Mouse (Mus musculus): ENCODE measurements around the gene Alg5. TPM values are rescaled to one million over a fixed set of nuclear protein-coding genes. Genes with fewer than 3 reads are reported as not detected.

Gene Alg5
- polyA plus RNA-seq, 1 experiment = 41.5 TPM

DNA sequence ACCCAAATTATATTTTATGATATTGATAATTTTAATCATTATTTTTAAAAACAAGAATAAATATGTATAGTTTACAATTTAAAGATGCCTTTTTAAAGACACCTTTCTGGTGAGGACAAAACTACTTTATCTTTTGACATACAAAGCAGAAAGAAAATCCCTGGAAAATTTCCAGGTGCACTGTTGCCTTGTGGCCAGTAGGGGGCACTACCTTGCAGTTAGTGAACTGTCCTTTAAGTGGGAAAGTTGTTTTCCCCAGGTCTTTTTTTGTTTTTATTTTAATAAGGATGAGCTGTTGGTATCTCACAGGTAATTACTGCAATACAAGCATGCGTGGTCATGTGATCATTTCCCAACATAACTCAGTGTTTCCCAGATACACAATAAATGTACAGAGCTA is 60.5 kb downstream of the Alg5 start:
- Histone ChIP-seq H3K4me2 (ENCODE audit: low read depth) (no peak overlapping the region), H3K4me3 (no peak overlapping the region), H3K27me3 (ENCODE audit: control insufficient read depth, insufficient read depth, insufficient read length) (no peaks in the 10 kb centered on the region), H3ac (ENCODE audit: control insufficient read depth, insufficient read length) (no peak overlapping the region), H3K79me2 (ENCODE audit: control insufficient read depth, insufficient read depth) (no peaks in the 10 kb centered on the region), H3K36me3 (ENCODE audit: control insufficient read depth, insufficient read depth) (no peaks in the 10 kb centered on the region)
- TF ChIP-seq TCF3 (IDR thresholded peaks at IDR 0.05; ENCODE audit: insufficient read length, low read depth) (no peak), MYOD1 (IDR thresholded peaks at IDR 0.05; ENCODE audit: control insufficient read depth in 1 of 3, insufficient read length in 2 of 3, low read depth in 2 of 3) (no peak), USF1 (IDR thresholded peaks at IDR 0.05; ENCODE audit: low read depth) (no peak), CEBPB (IDR thresholded peaks at IDR 0.05; ENCODE audit: insufficient read depth, poor library complexity, severe bottlenecking) (no peak), POLR2AphosphoS2 (IDR thresholded peaks at IDR 0.05; ENCODE audit: insufficient read length, low read depth) (no peak), SRF (IDR thresholded peaks at IDR 0.05; ENCODE audit: control insufficient read depth, insufficient read length, low read depth) (no peak), MAX (IDR thresholded peaks at IDR 0.05; ENCODE audit: low read depth) (no peak), MYOG (IDR thresholded peaks at IDR 0.05; ENCODE audit: control insufficient read depth in 1 of 3, insufficient read depth in 1 of 3, insufficient read length in 2 of 3, low read depth in 2 of 3) (no peak), REST (IDR thresholded peaks at IDR 0.05; ENCODE audit: insufficient read depth, insufficient read length) (no peak), POLR2A (IDR thresholded peaks at IDR 0.05; ENCODE audit: insufficient read length, low read depth) (no peak), TCF12 (IDR thresholded peaks at IDR 0.05; ENCODE audit: insufficient read depth, poor library complexity, severe bottlenecking) (no peak), E2F4 (IDR thresholded peaks at IDR 0.05; ENCODE audit: insufficient read depth) (no peak)

GRCm38 (mm10) chr3:54797211-54797610 is 61.9 kb downstream of the Alg5 start:
- no peak overlapping the region for H3K4me2 ChIP-seq (ENCODE audit: low read depth)
- H3K27me3 ChIP-seq (ENCODE audit: control insufficient read depth, insufficient read depth, insufficient read length) = no peaks in the 10 kb centered on the region
- H3K79me2 ChIP-seq (ENCODE audit: control insufficient read depth, insufficient read depth) = no peaks in the 10 kb centered on the region
- H3K36me3 ChIP-seq (ENCODE audit: control insufficient read depth, insufficient read depth) = no peaks in the 10 kb centered on the region
- TF ChIP-seq REST (IDR thresholded peaks at IDR 0.05; ENCODE audit: insufficient read depth, insufficient read length) = no peak
- no peak for TF ChIP-seq MYOD1 (IDR thresholded peaks at IDR 0.05; ENCODE audit: control insufficient read depth in 1 of 3, insufficient read length in 2 of 3, low read depth in 2 of 3)
- TF ChIP-seq E2F4 (IDR thresholded peaks at IDR 0.05; ENCODE audit: insufficient read depth) = no peak
- no peak for TF ChIP-seq MAX (IDR thresholded peaks at IDR 0.05; ENCODE audit: low read depth)
- no peak for TF ChIP-seq TCF3 (IDR thresholded peaks at IDR 0.05; ENCODE audit: insufficient read length, low read depth)
- TF ChIP-seq MYOG (IDR thresholded peaks at IDR 0.05; ENCODE audit: control insufficient read depth in 1 of 3, insufficient read depth in 1 of 3, insufficient read length in 2 of 3, low read depth in 2 of 3) = no peak
- TF ChIP-seq SRF (IDR thresholded peaks at IDR 0.05; ENCODE audit: control insufficient read depth, insufficient read length, low read depth) = no peak
- TF ChIP-seq TCF12 (IDR thresholded peaks at IDR 0.05; ENCODE audit: insufficient read depth, poor library complexity, severe bottlenecking) = no peak
- TF ChIP-seq POLR2A (IDR thresholded peaks at IDR 0.05; ENCODE audit: insufficient read length, low read depth) = no peak
- no peak for TF ChIP-seq USF1 (IDR thresholded peaks at IDR 0.05; ENCODE audit: low read depth)
- no peak for TF ChIP-seq POLR2AphosphoS2 (IDR thresholded peaks at IDR 0.05; ENCODE audit: insufficient read length, low read depth)
- no peak for TF ChIP-seq CEBPB (IDR thresholded peaks at IDR 0.05; ENCODE audit: insufficient read depth, poor library complexity, severe bottlenecking)
- no peak overlapping the region for H3K4me3 ChIP-seq
- H3ac ChIP-seq (ENCODE audit: control insufficient read depth, insufficient read length) = no peak overlapping the region

Other genes starting within 250 kb of the Alg5 start
- gene Supt20, start 42.7 kb upstream of the Alg5 start, polyA plus RNA-seq (2012; fragmentation: generic; extraction: Trizol) = 13.0 TPM
- gene Gm21958, start 21.2 kb upstream of the Alg5 start, polyA plus RNA-seq (2012; fragmentation: generic; extraction: Trizol) = not detected
- 35.9 TPM for gene Exosc8, start 146 bp upstream of the Alg5 start, polyA plus RNA-seq (2012; fragmentation: generic; extraction: Trizol)
- gene Smad9, start 20.0 kb downstream of the Alg5 start, polyA plus RNA-seq (2012; fragmentation: generic; extraction: Trizol) = 0.12 TPM
- 24.3 TPM for gene Rfxap, start 72.3 kb downstream of the Alg5 start, polyA plus RNA-seq (2012; fragmentation: generic; extraction: Trizol)
- gene Sertm1, start 180.3 kb downstream of the Alg5 start, polyA plus RNA-seq (2012; fragmentation: generic; extraction: Trizol) = not detected

All from myocyte (in vitro differentiated cells).